Mouse (Mus musculus) megakaryocyte, embryonic 14.5 days (primary cell): ENCODE measurements around the gene Olfr766-ps1. TPM values are rescaled to one million over a fixed set of nuclear protein-coding genes. Genes with fewer than 3 reads are reported as not detected.

Experiments used
- H3K27me3 ChIP-seq: replicated peaks from 2 replicates; pipeline ENCODE3; 2012; ENCODE audit warnings: inconsistent platforms
- H3K36me3 ChIP-seq: replicated peaks from 2 replicates; pipeline ENCODE3; 2012; ENCODE audit warnings: low read length, inconsistent platforms, mixed read lengths
- H3K4me1 ChIP-seq: 2 replicates; pipeline ENCODE4 v1.6.1; 2012; ENCODE audit warnings: inconsistent platforms
- H3K4me3 ChIP-seq: replicated peaks from 2 replicates; pipeline ENCODE3; 2012; ENCODE audit warnings: moderate library complexity, mild to moderate bottlenecking, inconsistent platforms
- H3K9me3 ChIP-seq: 2 replicates; pipeline ENCODE4 v1.6.1; 2012; ENCODE audit warnings: inconsistent platforms
- FLI1 ChIP-seq: IDR thresholded peaks from 2 replicates; pipeline ENCODE4 v1.6.1; 2012; ENCODE audit warnings: low read length, inconsistent platforms, mixed read lengths
- GATA1 ChIP-seq: IDR thresholded peaks from 3 replicates; pipeline ENCODE4 v1.6.1; 2012; ENCODE audit warnings: mixed read lengths, low read length, inconsistent platforms, borderline replicate concordance
- polyA plus RNA-seq: library from polyadenylated mRNA; stranded (reverse); fragments of >175 nt; gene quantifications from 2 replicates; pipeline ENCODE4 v1.2.3, GENCODE M21; 2012; ENCODE audit warnings: low replicate concordance; ENCODE audit not compliant: insufficient read depth

Gene Olfr766-ps1
- polyA plus RNA-seq, 1 experiment = not detected

DNA sequence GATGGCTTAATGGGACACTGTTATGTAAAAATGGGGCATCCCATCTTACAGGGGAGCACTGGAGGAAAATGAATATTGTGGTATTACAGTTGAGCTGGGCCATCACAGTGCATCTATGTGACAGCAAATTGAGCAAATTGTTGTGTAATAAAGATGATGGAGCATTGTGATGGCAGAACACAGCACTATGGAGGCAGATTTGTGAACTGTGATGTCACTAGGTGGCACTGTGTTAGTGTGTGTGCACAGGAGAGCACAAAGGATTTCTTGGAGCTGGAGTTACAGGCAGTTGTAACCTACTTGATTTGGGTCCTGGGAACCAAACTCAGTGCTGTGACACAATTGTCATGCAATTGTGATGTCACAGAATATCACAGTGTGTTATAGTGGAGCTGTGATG, 45.5 kb downstream of the Olfr766-ps1 start:
- H3K4me1 ChIP-seq = no peaks in the 10 kb centered on the region
- no peak overlapping the region for H3K4me3 ChIP-seq
- H3K27me3 ChIP-seq = no peaks in the 10 kb centered on the region
- no peak for TF ChIP-seq GATA1
- no peak for TF ChIP-seq FLI1
- no peaks in the 10 kb centered on the region for H3K9me3 ChIP-seq
- no peaks in the 10 kb centered on the region for H3K36me3 ChIP-seq

DNA sequence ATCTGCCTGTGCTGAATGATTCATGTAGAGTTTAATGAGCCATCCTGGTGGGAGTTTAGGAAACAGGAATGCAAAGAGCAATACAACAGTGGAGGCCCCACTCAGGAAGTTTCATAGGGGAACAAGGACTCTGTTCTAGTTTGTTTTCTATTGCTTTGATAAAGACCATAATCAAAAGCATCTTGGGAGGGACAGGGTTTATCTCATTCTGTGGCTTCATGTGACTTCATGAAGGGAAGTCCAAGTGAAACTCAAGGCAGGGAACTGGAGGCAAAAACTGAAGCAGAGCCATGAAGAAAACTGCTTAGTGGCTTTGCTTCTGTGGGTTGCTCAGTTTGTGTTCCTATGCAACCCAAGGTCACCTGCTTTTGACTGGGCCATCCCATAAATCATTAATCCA, 54.3 kb downstream of the Olfr766-ps1 start:
- TF ChIP-seq FLI1 (no peak), GATA1 (no peak)
- H3K36me3 ChIP-seq = no peaks in the 10 kb centered on the region
- peaks cover under 1% of the 10 kb centered on the region; the same call in 1 of the 2 replicates for H3K4me1 ChIP-seq
- H3K4me3 ChIP-seq = no peak overlapping the region
- no peaks in the 10 kb centered on the region for H3K9me3 ChIP-seq
- H3K27me3 ChIP-seq = no peaks in the 10 kb centered on the region

Other genes with a start within 250 kb of the Olfr766-ps1 start
- gene Ormdl2, start 247.3 kb downstream of the Olfr766-ps1 start, polyA plus RNA-seq = 13.9 TPM in 1 of 2 replicates, not detected in the other
- 0.18 TPM in 1 of 2 replicates, not detected in the other for gene Gdf11, start 177.3 kb downstream of the Olfr766-ps1 start, polyA plus RNA-seq
- gene Cd63, start 168.0 kb downstream of the Olfr766-ps1 start, polyA plus RNA-seq = 17.7 and 57.2 TPM in 2 replicates
- gene Rdh5, start 146.1 kb downstream of the Olfr766-ps1 start, polyA plus RNA-seq = 15.8 and 37.7 TPM in 2 replicates
- 56.5 and 587 TPM in 2 replicates for gene Bloc1s1, start 144.9 kb downstream of the Olfr766-ps1 start, polyA plus RNA-seq
- gene Itga7, start 135.2 kb downstream of the Olfr766-ps1 start, polyA plus RNA-seq = 1.1 and 1.9 TPM in 2 replicates
- not detected in 2 replicates for gene Mettl7b, start 108.0 kb downstream of the Olfr766-ps1 start, polyA plus RNA-seq
- gene Olfr9, start 79.5 kb downstream of the Olfr766-ps1 start, polyA plus RNA-seq = not detected in 2 replicates
- not detected in 2 replicates for gene Olfr763, start 58.2 kb downstream of the Olfr766-ps1 start, polyA plus RNA-seq
- gene Olfr764-ps1, start 29.1 kb downstream of the Olfr766-ps1 start, polyA plus RNA-seq = not detected in 2 replicates
- not detected in 2 replicates for gene Olfr765, start 19.0 kb downstream of the Olfr766-ps1 start, polyA plus RNA-seq
- gene Olfr767, start 13.9 kb upstream of the Olfr766-ps1 start, polyA plus RNA-seq = not detected in 2 replicates
- 2.6 TPM in 1 of 2 replicates, not detected in the other for gene Olfr768, start 30.4 kb upstream of the Olfr766-ps1 start, polyA plus RNA-seq
- not detected in 2 replicates for gene Olfr769, start 48.9 kb upstream of the Olfr766-ps1 start, polyA plus RNA-seq
- gene Olfr770, start 70.0 kb upstream of the Olfr766-ps1 start, polyA plus RNA-seq = not detected in 2 replicates
- not detected in 2 replicates for gene Olfr771, start 95.8 kb upstream of the Olfr766-ps1 start, polyA plus RNA-seq
- gene Olfr772, start 108.9 kb upstream of the Olfr766-ps1 start, polyA plus RNA-seq = not detected in 2 replicates
- gene Olfr773, start 118.4 kb upstream of the Olfr766-ps1 start, polyA plus RNA-seq = not detected in 2 replicates
- gene Olfr774, start 167.2 kb upstream of the Olfr766-ps1 start, polyA plus RNA-seq = not detected in 2 replicates
- gene Olfr775, start 179.4 kb upstream of the Olfr766-ps1 start, polyA plus RNA-seq = not detected in 2 replicates
- gene Olfr776, start 190.2 kb upstream of the Olfr766-ps1 start, polyA plus RNA-seq = not detected in 2 replicates
- not detected in 2 replicates for gene Olfr777, start 202.5 kb upstream of the Olfr766-ps1 start, polyA plus RNA-seq
- not detected in 2 replicates for gene Olfr780, start 249.1 kb upstream of the Olfr766-ps1 start, polyA plus RNA-seq